Mouse (Mus musculus): ENCODE measurements at regions not wholly inside any gene's neighbourhood (a gene's known extent, or its start where the extent isn't known, plus 50 kb on each side); places are given as distances from the start of the nearest gene placed in this dataset.

DNA sequence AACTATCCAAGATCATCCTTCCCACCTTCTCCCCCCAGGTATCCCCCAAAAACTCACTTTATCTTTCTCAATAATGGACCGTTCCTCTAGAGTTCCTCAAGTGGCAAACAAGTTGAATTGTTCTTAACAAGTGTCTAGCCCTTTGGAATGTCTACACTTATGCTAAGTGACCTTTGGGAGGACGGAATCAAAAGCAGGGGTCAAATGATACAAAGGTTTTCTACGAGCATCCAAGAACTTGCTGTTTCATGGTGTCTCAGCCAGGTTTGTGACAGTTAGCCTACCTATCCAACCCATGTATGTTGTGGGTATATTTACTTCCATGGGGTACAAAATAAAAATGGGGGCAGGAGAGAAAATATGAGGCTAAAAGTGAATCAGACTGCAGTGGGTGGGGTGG is 136.7 kb upstream of the Cttnbp2 start:
- Histone ChIP-seq H3K4me3 (no peak overlapping the region), H3K9me3 (no peaks in the 10 kb centered on the region), H3K27ac (no peak overlapping the region), H3K4me2 (no peak overlapping the region), H3K4me1 (no peaks in the 10 kb centered on the region), H3K27me3 (replicated peaks) (no peaks in the 10 kb centered on the region), H3K36me3 (replicated peaks) (no peaks in the 10 kb centered on the region), H3K9ac (no peak overlapping the region)
- no peak for ATAC-seq (replicated peaks)
- 73% methylated on average over 3 of the region's 3 CpGs for WGBS

DNA sequence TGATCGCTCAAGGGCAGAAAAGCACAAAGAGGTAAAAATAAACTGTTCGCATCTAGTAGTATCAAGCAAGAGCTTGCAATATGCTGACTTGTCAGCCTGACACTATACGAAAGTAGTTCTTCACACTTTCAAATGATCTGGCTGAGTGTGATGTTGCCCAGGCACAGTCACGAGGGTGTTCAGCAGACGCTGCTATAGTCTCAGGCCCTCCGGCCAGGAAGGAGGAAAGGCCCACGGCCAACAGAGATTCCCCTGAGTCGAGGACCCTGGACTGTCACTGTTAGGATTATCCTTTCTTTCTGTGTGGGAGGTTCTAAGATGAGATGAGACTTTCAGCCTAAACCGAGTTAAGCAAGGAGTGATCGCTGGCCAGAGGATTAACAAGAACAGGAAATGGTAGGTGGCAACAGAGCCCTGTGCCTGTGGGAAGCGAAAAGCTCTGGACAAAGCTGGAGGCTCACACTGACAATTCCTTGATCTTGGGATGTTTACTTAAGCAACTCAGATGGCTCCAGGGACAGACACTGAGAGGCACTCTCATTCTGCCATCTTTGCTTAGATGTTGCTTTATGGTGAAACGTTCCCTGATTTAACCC is 137.5 kb upstream of the Cttnbp2 start:
- no peak for ATAC-seq (replicated peaks)
- no peaks in the 10 kb centered on the region for H3K27me3 ChIP-seq (replicated peaks)
- no peaks in the 10 kb centered on the region for H3K36me3 ChIP-seq (replicated peaks)
- H3K4me3 ChIP-seq, result no peak overlapping the region
- H3K9me3 ChIP-seq, result no peaks in the 10 kb centered on the region
- no peaks in the 10 kb centered on the region for H3K4me1 ChIP-seq
- WGBS, result 65% methylated on average over 12 of the region's 12 CpGs
- no peak overlapping the region for H3K4me2 ChIP-seq
- H3K9ac ChIP-seq, result no peak overlapping the region
- H3K27ac ChIP-seq, result no peak overlapping the region

DNA sequence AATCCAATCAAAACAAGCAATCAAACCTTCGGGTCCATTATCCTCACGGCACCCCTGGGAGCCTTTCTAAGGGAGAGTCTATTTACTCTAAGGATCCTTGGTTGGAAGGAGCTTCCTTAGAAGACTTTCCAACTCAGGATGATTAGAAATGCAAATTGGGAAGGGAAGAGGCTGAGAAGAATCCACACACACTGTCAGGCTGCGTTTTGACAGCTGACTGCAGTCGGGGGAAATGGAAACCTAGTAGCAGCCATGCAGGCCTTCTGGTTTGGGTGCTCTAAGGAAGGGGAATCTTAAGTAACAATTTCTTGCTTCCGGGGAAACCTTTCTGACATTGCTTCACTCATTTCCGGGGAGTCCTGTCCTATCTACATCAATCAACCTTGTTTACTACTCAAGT is 139.6 kb upstream of the Cttnbp2 start:
- no peak for ATAC-seq (replicated peaks)
- Histone ChIP-seq H3K4me1 (no peaks in the 10 kb centered on the region), H3K4me2 (no peak overlapping the region), H3K36me3 (replicated peaks) (no peaks in the 10 kb centered on the region), H3K9ac (no peak overlapping the region), H3K27ac (no peak overlapping the region), H3K4me3 (no peak overlapping the region), H3K27me3 (replicated peaks) (no peaks in the 10 kb centered on the region), H3K9me3 (no peaks in the 10 kb centered on the region)
- WGBS, result 46% methylated on average over 6 of the region's 6 CpGs

DNA sequence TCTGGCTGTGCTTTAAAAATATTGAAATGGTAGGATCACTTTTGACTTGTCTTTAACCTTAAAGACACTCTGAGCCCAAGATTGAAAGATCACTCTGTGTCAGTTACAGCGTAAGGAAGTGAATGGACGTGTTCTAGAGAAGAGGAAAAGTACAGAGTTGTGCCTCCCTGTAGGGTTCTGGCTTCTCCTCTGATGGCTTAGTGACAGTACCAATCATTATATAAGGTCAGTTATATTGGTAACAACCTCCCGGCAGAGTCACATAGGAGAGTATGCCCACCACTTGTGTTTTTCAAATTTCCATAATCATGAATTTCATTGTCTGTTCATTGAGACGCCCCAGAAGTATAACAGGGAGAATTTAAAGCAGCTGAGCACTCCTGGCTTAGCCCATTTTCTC is 141.6 kb upstream of the Cttnbp2 start:
- WGBS, result 50% methylated on average over 4 of the region's 4 CpGs
- H3K36me3 ChIP-seq (replicated peaks), result no peaks in the 10 kb centered on the region
- H3K27me3 ChIP-seq (replicated peaks), result no peaks in the 10 kb centered on the region
- no peak overlapping the region for H3K4me2 ChIP-seq
- H3K4me3 ChIP-seq, result no peak overlapping the region
- no peak overlapping the region for H3K27ac ChIP-seq
- no peak overlapping the region for H3K9ac ChIP-seq
- H3K4me1 ChIP-seq, result no peaks in the 10 kb centered on the region
- no peaks in the 10 kb centered on the region for H3K9me3 ChIP-seq
- peak; percentile 55 for ATAC-seq (replicated peaks)

DNA sequence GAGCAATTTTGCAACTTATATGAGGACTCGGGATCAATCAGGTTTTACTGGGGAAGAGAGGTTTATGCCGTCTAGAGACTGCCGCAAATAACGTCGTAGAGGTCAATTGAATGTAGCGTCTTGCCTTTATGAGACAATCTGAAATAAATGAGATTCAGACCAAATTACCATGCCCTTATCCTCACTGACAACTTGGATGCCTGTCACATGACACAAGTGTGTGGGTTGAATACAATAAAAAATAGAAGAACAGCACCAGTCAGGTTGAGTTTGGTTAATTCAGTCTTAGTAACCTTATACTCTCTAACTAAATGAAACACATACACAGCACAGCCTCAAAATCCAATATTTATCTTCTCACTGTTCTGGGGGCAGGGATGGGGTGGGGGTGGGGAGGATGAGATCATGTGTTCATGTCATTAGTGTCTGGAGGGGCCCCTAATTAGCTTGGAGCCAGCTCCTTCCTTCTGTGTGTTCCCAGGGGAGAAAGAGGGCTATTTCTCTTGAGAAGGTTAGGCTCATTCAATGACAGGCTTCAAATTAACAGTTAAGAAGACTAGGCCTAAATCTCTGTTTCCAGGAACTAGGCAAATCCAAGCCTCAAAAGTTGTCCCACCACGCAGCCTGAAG is 142.2 kb upstream of the Cttnbp2 start:
- ATAC-seq (replicated peaks), result peak; percentile 70
- Histone ChIP-seq H3K9me3 (no peaks in the 10 kb centered on the region), H3K4me1 (no peaks in the 10 kb centered on the region), H3K9ac (no peak overlapping the region), H3K36me3 (replicated peaks) (no peaks in the 10 kb centered on the region), H3K4me3 (no peak overlapping the region), H3K27me3 (replicated peaks) (no peaks in the 10 kb centered on the region), H3K4me2 (no peak overlapping the region), H3K27ac (no peak overlapping the region)
- WGBS, result 57% methylated on average over 7 of the region's 7 CpGs

DNA sequence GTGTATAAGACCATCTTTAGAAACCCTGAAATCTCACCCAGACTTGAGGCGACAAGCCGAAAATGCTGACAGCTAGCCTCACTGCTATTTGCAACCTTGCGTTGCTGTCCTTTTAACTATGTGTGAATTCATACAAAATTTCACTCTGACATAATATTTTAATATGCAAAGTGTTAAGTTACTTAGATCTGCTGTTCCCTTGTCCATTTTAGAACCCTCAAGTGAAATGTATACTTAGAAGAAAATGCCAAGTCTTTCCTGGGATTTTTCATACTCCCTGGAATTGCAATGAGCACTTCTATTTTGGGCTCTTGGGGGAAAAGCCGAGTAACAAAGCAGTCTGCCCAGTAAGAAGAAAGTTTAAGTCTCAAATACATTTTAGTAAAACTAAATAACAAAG is 150.0 kb upstream of the Cttnbp2 start:
- H3K9me3 ChIP-seq, result no peaks in the 10 kb centered on the region
- H3K27me3 ChIP-seq (replicated peaks), result no peaks in the 10 kb centered on the region
- no peak overlapping the region for H3K4me3 ChIP-seq
- H3K4me1 ChIP-seq, result no peaks in the 10 kb centered on the region
- WGBS, result 84% methylated on average over 4 of the region's 4 CpGs
- ATAC-seq (replicated peaks), result no peak
- H3K9ac ChIP-seq, result no peak overlapping the region
- H3K36me3 ChIP-seq (replicated peaks), result no peaks in the 10 kb centered on the region
- H3K4me2 ChIP-seq, result no peak overlapping the region
- no peak overlapping the region for H3K27ac ChIP-seq

DNA sequence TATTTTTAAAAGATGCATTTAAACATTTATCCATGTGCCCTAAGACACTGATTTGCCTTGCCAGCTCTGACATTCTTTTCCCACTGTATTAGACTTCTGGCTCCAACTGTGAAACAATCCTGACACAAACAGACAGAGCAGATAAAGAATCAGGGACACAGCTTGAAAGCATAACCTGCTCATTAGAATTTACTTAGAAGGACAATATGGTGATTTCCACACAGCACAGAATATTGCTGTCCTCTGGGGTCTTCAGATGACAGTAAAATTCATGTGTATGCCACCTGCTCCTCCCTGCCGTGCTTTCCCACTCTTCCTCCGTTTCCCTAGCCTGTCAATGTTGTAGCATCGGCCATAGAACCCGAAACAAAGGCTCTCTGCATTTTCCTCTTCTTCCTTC is 151.3 kb upstream of the Cttnbp2 start:
- no peaks in the 10 kb centered on the region for H3K36me3 ChIP-seq (replicated peaks)
- no peak overlapping the region for H3K4me3 ChIP-seq
- WGBS, result 57% methylated on average over 4 of the region's 4 CpGs
- H3K27ac ChIP-seq, result no peak overlapping the region
- no peaks in the 10 kb centered on the region for H3K4me1 ChIP-seq
- no peaks in the 10 kb centered on the region for H3K27me3 ChIP-seq (replicated peaks)
- ATAC-seq (replicated peaks), result no peak
- H3K9me3 ChIP-seq, result no peaks in the 10 kb centered on the region
- no peak overlapping the region for H3K4me2 ChIP-seq
- H3K9ac ChIP-seq, result no peak overlapping the region

DNA sequence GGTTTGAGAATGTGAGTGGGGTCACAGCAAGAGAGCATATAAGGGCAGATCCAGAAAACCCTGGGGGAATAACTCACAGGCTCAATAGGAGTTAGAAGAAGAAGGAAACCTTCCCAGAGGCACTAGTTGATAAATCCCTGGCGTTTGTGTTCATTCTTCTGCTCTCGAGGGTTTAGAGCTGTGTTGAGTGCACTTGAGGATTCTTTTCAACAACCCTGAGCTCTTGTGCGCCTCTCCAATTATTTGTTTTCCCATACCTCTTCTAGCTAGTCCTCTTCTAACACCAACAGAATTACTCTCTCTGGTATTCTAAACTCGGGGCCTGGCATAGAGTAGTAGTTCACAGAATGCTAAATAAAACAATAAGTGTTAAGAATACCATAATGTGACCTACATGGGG is 151.9 kb upstream of the Cttnbp2 start:
- H3K4me3 ChIP-seq, result no peak overlapping the region
- H3K9ac ChIP-seq, result no peak overlapping the region
- ATAC-seq (replicated peaks), result no peak
- no peaks in the 10 kb centered on the region for H3K36me3 ChIP-seq (replicated peaks)
- no peak overlapping the region for H3K27ac ChIP-seq
- WGBS, result 72% methylated on average over 4 of the region's 4 CpGs
- H3K27me3 ChIP-seq (replicated peaks), result no peaks in the 10 kb centered on the region
- no peaks in the 10 kb centered on the region for H3K4me1 ChIP-seq
- H3K9me3 ChIP-seq, result no peaks in the 10 kb centered on the region
- no peak overlapping the region for H3K4me2 ChIP-seq

DNA sequence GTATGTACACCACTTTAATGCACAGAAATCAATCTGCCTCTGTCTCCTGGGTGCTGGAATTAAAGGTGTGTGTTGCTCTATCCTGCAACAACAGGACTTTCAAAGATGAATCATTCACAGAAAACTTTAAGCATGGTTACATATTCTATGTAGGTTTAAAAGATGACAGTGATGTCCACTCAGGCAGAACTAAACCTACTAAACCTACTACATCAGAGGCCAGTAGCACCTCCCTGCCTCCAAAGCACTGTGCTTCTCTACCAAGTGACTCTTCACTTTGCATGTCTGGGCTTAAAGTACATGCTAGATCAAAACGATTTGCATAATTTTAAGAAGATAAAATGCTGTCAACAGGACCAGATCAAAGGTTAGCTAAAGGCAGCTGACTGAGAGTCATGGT is 156.0 kb upstream of the Cttnbp2 start:
- WGBS, result 91% methylated on average over 1 of the region's 1 CpGs

DNA sequence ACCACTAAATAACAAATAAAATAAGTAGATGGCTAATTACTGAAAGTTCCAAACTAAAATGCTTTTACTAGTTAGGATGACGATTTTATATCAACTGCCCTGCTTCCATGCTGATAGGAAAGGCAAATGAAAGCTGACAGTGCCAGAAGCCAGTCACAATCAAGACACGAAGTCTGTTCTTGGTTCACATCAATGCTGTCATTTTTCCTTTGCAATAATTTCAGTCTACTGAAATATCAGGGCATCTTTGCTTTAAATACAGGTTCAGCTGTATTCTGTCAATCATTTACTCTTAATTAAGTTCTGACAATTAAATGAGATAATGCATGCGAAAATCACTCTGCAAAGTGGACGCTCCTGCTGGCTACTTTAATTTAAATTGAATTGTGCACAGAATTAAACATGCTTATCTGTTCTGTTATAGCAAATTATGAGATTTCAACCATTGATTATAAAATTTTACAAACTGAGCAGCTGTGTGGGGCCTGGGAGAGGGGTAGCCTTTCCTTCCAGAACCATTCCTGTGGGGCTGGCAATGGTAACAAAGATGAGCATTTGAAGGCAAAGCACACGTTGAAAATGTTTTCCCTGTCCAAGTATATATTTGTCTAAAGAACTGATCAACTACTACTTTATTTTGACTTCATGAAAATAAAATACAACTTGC is 160.1 kb upstream of the Cttnbp2 start:
- Histone ChIP-seq H3K4me1 (no peaks in the 10 kb centered on the region), H3K27me3 (replicated peaks) (no peaks in the 10 kb centered on the region), H3K36me3 (replicated peaks) (no peaks in the 10 kb centered on the region), H3K4me3 (no peak overlapping the region), H3K9ac (no peak overlapping the region), H3K9me3 (no peaks in the 10 kb centered on the region), H3K4me2 (no peak overlapping the region), H3K27ac (no peak overlapping the region)
- no peak for ATAC-seq (replicated peaks)
- whole genome bisulfite sequencing, result 63% methylated on average over 5 of the region's 5 CpGs

More for the DNA sequence above, 156.0 kb upstream of the Cttnbp2 start:
- H3K27ac ChIP-seq, result no peak overlapping the region
- H3K27me3 ChIP-seq (replicated peaks), result no peaks in the 10 kb centered on the region
- H3K4me1 ChIP-seq, result no peaks in the 10 kb centered on the region
- no peak overlapping the region for H3K4me2 ChIP-seq
- no peaks in the 10 kb centered on the region for H3K9me3 ChIP-seq
- H3K4me3 ChIP-seq, result no peak overlapping the region
- ATAC-seq (replicated peaks), result no peak
- H3K9ac ChIP-seq, result no peak overlapping the region
- no peaks in the 10 kb centered on the region for H3K36me3 ChIP-seq (replicated peaks)

DNA sequence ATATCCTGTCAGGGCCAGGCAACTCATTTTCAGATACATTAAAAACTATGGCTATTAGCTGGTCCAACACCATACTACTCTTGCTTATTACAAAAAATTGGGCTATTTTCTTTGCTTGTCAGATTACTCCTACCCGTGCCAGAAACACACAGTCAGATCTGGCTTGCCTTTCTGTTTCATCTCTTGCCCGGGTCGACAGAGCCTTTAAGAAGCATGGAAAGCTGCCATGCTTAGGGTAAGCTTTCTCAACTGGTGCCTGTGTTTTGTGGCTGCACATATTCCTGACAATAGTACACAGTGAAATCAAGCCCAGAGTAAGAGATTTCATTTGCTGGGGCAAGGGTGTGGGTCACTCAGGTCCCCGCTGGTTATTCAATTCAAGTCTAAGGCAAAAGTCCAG is 162.5 kb upstream of the Cttnbp2 start:
- Histone ChIP-seq H3K4me1 (no peaks in the 10 kb centered on the region), H3K9me3 (no peaks in the 10 kb centered on the region), H3K9ac (no peak overlapping the region), H3K4me3 (no peak overlapping the region), H3K27ac (no peak overlapping the region), H3K27me3 (replicated peaks) (no peaks in the 10 kb centered on the region), H3K4me2 (no peak overlapping the region), H3K36me3 (replicated peaks) (no peaks in the 10 kb centered on the region)
- 80% methylated on average over 4 of the region's 4 CpGs for WGBS
- no peak for ATAC-seq (replicated peaks)

DNA sequence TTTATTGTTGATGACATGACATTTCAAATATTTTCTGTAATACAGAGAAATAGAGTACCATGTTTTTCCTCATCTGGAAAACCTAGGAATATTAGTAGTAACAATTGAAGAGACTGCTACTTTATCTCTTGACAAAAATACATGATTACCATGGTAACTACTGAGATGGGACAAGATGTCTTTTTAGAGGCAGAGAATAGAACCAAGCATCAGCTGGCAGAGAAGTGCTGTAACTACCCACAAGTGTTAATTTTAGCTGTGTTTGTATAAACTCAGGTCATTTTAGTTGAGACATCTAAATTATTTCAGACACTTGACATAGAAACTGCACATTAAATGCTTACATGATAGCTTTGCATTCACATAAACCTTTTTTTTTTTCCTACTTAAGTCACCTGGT is 166.1 kb upstream of the Cttnbp2 start:
- H3K4me2 ChIP-seq, result no peak overlapping the region
- ATAC-seq (replicated peaks), result no peak
- no peaks in the 10 kb centered on the region for H3K9me3 ChIP-seq
- H3K36me3 ChIP-seq (replicated peaks), result no peaks in the 10 kb centered on the region
- no peaks in the 10 kb centered on the region for H3K27me3 ChIP-seq (replicated peaks)
- no peaks in the 10 kb centered on the region for H3K4me1 ChIP-seq
- no peak overlapping the region for H3K27ac ChIP-seq
- H3K4me3 ChIP-seq, result no peak overlapping the region
- no peak overlapping the region for H3K9ac ChIP-seq

DNA sequence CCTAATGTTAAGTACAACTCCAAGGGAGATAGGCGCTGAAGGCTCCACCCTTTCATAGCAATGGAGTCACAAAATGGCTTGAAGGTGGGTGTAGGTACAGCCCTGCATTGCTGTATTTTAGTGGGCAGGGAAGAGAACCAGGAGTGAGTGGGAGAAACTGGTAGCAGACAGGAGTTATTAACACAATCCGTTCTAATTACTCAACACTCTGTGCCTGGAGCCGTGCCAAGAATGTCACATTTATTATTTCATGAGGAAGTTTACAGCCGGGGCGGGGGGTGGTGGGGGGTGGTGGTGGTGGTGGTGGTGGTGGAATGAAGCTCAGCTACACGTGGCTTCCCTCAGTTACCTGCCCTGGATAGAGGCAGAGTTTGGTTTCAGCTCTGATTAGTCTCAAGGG is 166.3 kb upstream of the Lsm8 start:
- H3K4me2 ChIP-seq, result no peak overlapping the region
- H3K9me3 ChIP-seq, result no peaks in the 10 kb centered on the region
- no peaks in the 10 kb centered on the region for H3K4me1 ChIP-seq
- H3K36me3 ChIP-seq (replicated peaks), result no peaks in the 10 kb centered on the region
- H3K9ac ChIP-seq, result no peak overlapping the region
- no peak overlapping the region for H3K27ac ChIP-seq
- ATAC-seq (replicated peaks), result no peak
- H3K27me3 ChIP-seq (replicated peaks), result no peaks in the 10 kb centered on the region
- no peak overlapping the region for H3K4me3 ChIP-seq
- 70% methylated on average over 6 of the region's 6 CpGs for WGBS
